Comparison of ENCODE assay signal across 9 mouse cellular contexts in the genomic region with DNA sequence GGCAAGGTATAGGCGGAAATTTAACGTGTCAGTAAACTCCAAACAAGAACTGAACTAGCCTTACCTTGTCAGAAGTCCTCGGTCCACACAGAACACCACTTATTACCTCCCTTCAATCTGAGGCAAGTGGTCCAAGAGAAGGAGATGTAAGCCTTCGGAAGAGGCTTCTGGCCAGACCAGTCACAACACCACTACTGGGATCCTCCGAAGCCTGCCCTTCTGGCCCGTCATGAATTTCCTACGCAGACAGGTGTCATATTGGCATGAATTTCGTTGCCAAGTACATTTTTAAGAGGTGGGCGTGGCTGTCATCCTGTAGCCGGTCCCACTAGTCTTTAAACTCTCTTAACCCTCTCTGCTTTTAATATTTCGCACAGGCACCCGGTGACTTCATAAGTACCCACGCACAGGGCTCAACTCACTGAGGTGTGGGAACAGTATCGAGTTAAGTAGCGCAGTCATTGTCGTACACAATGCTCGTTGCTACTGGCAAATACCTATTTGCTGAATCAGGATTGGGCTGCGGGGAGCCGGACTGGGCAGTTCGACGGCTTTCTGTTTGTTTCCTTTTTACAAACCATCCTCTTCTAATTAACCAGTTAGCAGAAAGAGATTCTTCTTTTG.
A peak's percentile ranks its signal among the peaks of the same experiment; 100 is the strongest.
DNase-seq lines count a peak whose midpoint lies in the region; ATAC-seq and TF ChIP-seq lines count a peak whose summit lies in the region.
"Had no signal": no experiment of that assay in that cellular context is flagged by ENCODE, and none has a peak within 500 bp of the region (broad histone marks: within the 10 kb centered on the region; RNA-seq: fewer than 3 reads in every experiment).

No protein-coding gene starts in this region.

- H3K4me3 ChIP-seq in forebrain, embryonic 13.5 days, result no peak overlapping the region
- H3K4me3 ChIP-seq in forebrain, embryonic 12.5 days (replicated peaks), result no peak overlapping the region
- H3K4me3 ChIP-seq in kidney, embryonic 16.5 days (ENCODE audit: low read length), result no peak overlapping the region
- H3K4me3 ChIP-seq in kidney, adult 2 months (ENCODE audit: insufficient read depth, low read depth, low read length), result no peak overlapping the region
- no peak overlapping the region for H3K4me3 ChIP-seq in limb, embryonic 14.5 days (replicated peaks; ENCODE audit: low read length)
- no peak overlapping the region for H3K4me3 ChIP-seq in stomach, embryonic 14.5 days (ENCODE audit: low read depth, low read length)

- no peak overlapping the region for H3K9ac ChIP-seq in forebrain, embryonic 13.5 days
- no peak overlapping the region for H3K9ac ChIP-seq in forebrain, embryonic 12.5 days
- no peak overlapping the region for H3K9ac ChIP-seq in kidney, embryonic 16.5 days (replicated peaks; ENCODE audit: low read length)
- no peak overlapping the region for H3K9ac ChIP-seq in limb, embryonic 14.5 days (ENCODE audit: low read depth, low read length, severe bottlenecking)
- H3K9ac ChIP-seq in stomach, embryonic 14.5 days (replicated peaks; ENCODE audit: low read depth, low read length), result no peak overlapping the region

- no peak for ATAC-seq in forebrain, embryonic 13.5 days
- no peak for ATAC-seq in forebrain, embryonic 12.5 days (ENCODE audit: low FRiP score)
- ATAC-seq in kidney, embryonic 16.5 days (ENCODE audit: low FRiP score, low TSS enrichment), result no peak
- ATAC-seq in limb, embryonic 14.5 days (ENCODE audit: low FRiP score, low read depth), result no peak
- no peak for ATAC-seq in stomach, embryonic 14.5 days (ENCODE audit: insufficient number of reproducible peaks, insufficient read depth, low FRiP score, low read depth)

- TF ChIP-seq CTCF in kidney, adult 2 months (conservative IDR thresholded peaks at IDR 0.05; ENCODE audit: insufficient read depth, insufficient read length, low read depth, low read length), result no peak

- H3K4me2 ChIP-seq in forebrain, embryonic 13.5 days, result peak overlapping the region; percentile 30
- no peak overlapping the region for H3K4me2 ChIP-seq in forebrain, embryonic 12.5 days
- H3K4me2 ChIP-seq in kidney, embryonic 16.5 days (replicated peaks; ENCODE audit: low read depth, low read length), result peak overlapping the region; percentile 31
- peak overlapping the region; percentile 16; the same call in 1 of the 2 replicates for H3K4me2 ChIP-seq in limb, embryonic 14.5 days (replicated peaks; ENCODE audit: low read depth, low read length, severe bottlenecking)
- peak overlapping the region; percentile 16; the same call in 1 of the 2 replicates for H3K4me2 ChIP-seq in stomach, embryonic 14.5 days (replicated peaks; ENCODE audit: low read depth, low read length)

- H3K36me3 ChIP-seq in forebrain, embryonic 13.5 days (ENCODE audit: poor library complexity, severe bottlenecking), result no peaks in the 10 kb centered on the region
- no peaks in the 10 kb centered on the region for H3K36me3 ChIP-seq in forebrain, embryonic 12.5 days (replicated peaks)
- no peaks in the 10 kb centered on the region for H3K36me3 ChIP-seq in kidney, embryonic 16.5 days (ENCODE audit: insufficient read depth, low read length)
- no peaks in the 10 kb centered on the region for H3K36me3 ChIP-seq in kidney, adult 2 months (ENCODE audit: control insufficient read depth, insufficient read depth, low read length)
- H3K36me3 ChIP-seq in limb, embryonic 14.5 days (ENCODE audit: control insufficient read depth, insufficient read depth, low read length), result no peaks in the 10 kb centered on the region
- no peaks in the 10 kb centered on the region for H3K36me3 ChIP-seq in stomach, embryonic 14.5 days (ENCODE audit: control insufficient read depth, insufficient read depth, low read length)

- H3K27me3 ChIP-seq in forebrain, embryonic 13.5 days, result peaks cover 9% of the 10 kb centered on the region; the same call in 1 of the 2 replicates
- no peaks in the 10 kb centered on the region for H3K27me3 ChIP-seq in forebrain, embryonic 12.5 days
- no peaks in the 10 kb centered on the region for H3K27me3 ChIP-seq in kidney, embryonic 16.5 days (ENCODE audit: insufficient read depth, low read length)
- H3K27me3 ChIP-seq in kidney, adult 2 months (replicated peaks; ENCODE audit: control insufficient read depth, insufficient read depth, low read length), result no peaks in the 10 kb centered on the region
- H3K27me3 ChIP-seq in limb, embryonic 14.5 days (ENCODE audit: control insufficient read depth, insufficient read depth, low read length), result no peaks in the 10 kb centered on the region
- H3K27me3 ChIP-seq in stomach, embryonic 14.5 days (ENCODE audit: control insufficient read depth, insufficient read depth, low read length), result no peaks in the 10 kb centered on the region

- H3K27ac ChIP-seq in forebrain, embryonic 13.5 days, result no peak overlapping the region
- H3K27ac ChIP-seq in forebrain, embryonic 12.5 days, result no peak overlapping the region
- H3K27ac ChIP-seq in kidney, embryonic 16.5 days (ENCODE audit: low read length), result no peak overlapping the region
- H3K27ac ChIP-seq in kidney, adult 2 months (ENCODE audit: insufficient read depth, low read depth, low read length), result no peak overlapping the region
- no peak overlapping the region for H3K27ac ChIP-seq in limb, embryonic 14.5 days (replicated peaks; ENCODE audit: low read depth, low read length)
- no peak overlapping the region for H3K27ac ChIP-seq in stomach, embryonic 14.5 days (ENCODE audit: low read length)

- peaks cover 27% of the 10 kb centered on the region for H3K4me1 ChIP-seq in forebrain, embryonic 13.5 days
- H3K4me1 ChIP-seq in forebrain, embryonic 12.5 days, result peaks cover 13% of the 10 kb centered on the region
- peaks cover 8% of the 10 kb centered on the region for H3K4me1 ChIP-seq in kidney, embryonic 16.5 days (ENCODE audit: insufficient read depth, low read length)
- 0 out of 2 replicates have a peak, but pooled peaks cover 5% of the 10 kb centered on the region for H3K4me1 ChIP-seq in kidney, adult 2 months (ENCODE audit: control insufficient read depth, insufficient read depth, low read length)
- peaks cover 8% of the 10 kb centered on the region for H3K4me1 ChIP-seq in limb, embryonic 14.5 days (ENCODE audit: control insufficient read depth, insufficient read depth, low read length)
- H3K4me1 ChIP-seq in stomach, embryonic 14.5 days (ENCODE audit: control insufficient read depth, insufficient read depth, low read length), result no peaks in the 10 kb centered on the region

- WGBS in forebrain, embryonic 13.5 days, result 51% methylated on average over 21 of the region's 21 CpGs
- WGBS in forebrain, embryonic 12.5 days, result 56% methylated on average over 21 of the region's 21 CpGs
- 63% methylated on average over 21 of the region's 21 CpGs for WGBS in kidney, embryonic 16.5 days
- 61% methylated on average over 21 of the region's 21 CpGs for WGBS in kidney, adult 2 months
- 35% methylated on average over 21 of the region's 21 CpGs for WGBS in limb, embryonic 14.5 days
- 62% methylated on average over 21 of the region's 21 CpGs for WGBS in stomach, embryonic 14.5 days

- no peak for DNase-seq in kidney, adult 2 months
- DNase-seq in limb, embryonic 14.5 days (ENCODE audit: low spot score), result peak; percentile 21
- no peak for DNase-seq in left cerebral cortex, adult 9 months (ENCODE audit: low spot score in 2 of 2)
- no peak for DNase-seq in adrenal gland, postnatal 25 days
- DNase-seq: cerebellum, adult 2 months had no signal

- TF ChIP-seq POLR2A in kidney, adult 2 months (IDR thresholded peaks at IDR 0.05; ENCODE audit: low read depth, low read length), result no peak
- no peak for TF ChIP-seq POLR2A in limb, embryonic 14.5 days (IDR thresholded peaks at IDR 0.05; ENCODE audit: borderline replicate concordance, extremely low read depth, insufficient read depth, insufficient read length)

- H3K9me3 ChIP-seq in forebrain, embryonic 13.5 days (replicated peaks), result no peaks in the 10 kb centered on the region
- H3K9me3 ChIP-seq in forebrain, embryonic 12.5 days, result no peaks in the 10 kb centered on the region
- H3K9me3 ChIP-seq in kidney, embryonic 16.5 days (ENCODE audit: low read length), result 0 out of 2 replicates have a peak, but pooled peaks cover under 1% of the 10 kb centered on the region
- H3K9me3 ChIP-seq in limb, embryonic 14.5 days (ENCODE audit: control insufficient read depth, low read length), result no peaks in the 10 kb centered on the region
- H3K9me3 ChIP-seq in stomach, embryonic 14.5 days (ENCODE audit: control insufficient read depth, low read depth, low read length), result no peaks in the 10 kb centered on the region
